Mouse (Mus musculus) kidney, postnatal 36 days (tissue): ENCODE measurements around the gene Btbd11.

Source experiments
- DNase-seq, 2 experiments: peaks; one replicate each; pipeline ENCODE4 v3.0.0; 2021 to 2022; ENCODE audit warnings: mixed read lengths in 2 of 2

The Btbd11 gene

DNA sequence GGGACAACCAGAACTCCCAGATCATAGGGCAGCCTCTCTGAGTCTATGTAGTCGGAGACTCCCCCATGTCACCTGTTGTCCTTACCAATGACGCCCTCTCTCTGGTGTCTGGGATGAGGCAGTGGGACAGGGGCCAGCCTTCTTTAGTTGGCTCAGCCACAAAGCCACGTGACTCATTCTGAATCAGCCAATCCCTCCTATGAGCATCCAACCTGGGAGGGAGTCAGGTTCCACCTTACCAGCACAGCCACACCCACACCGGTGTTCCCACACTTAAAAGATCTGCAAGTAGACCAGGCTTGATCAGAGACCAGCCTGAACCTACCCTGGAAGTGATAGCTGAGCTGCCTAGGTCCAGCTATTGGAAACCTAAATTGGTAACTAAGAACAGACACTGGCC lies 141.1 kb downstream of the Btbd11 start:
- DNase-seq: no peak

DNA sequence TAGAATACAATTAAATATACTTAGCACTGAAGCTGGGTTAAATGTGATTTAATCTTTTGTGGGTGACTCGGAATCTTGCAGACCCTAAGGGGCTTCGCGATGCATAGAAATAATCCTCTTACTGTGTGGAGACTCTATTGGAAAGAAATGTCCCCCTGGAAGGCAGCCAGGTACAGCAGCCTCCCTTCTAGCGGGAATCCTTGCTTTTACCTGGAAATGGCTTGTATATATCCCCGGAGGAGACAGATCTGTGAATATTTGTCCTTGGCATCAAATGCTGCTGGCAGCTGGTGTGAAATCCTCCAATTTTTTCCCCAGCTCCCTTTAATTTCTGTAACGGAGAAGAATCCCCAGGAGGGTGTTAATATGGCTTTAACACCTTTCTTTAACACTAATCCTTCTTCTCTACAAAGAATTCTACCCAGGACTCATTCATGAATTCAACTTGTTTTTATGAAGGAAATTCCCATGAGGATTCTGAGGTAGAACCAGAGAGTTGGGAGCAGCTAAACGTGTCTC lies 146.6 kb downstream of the Btbd11 start:
- DNase-seq: no peak

DNA sequence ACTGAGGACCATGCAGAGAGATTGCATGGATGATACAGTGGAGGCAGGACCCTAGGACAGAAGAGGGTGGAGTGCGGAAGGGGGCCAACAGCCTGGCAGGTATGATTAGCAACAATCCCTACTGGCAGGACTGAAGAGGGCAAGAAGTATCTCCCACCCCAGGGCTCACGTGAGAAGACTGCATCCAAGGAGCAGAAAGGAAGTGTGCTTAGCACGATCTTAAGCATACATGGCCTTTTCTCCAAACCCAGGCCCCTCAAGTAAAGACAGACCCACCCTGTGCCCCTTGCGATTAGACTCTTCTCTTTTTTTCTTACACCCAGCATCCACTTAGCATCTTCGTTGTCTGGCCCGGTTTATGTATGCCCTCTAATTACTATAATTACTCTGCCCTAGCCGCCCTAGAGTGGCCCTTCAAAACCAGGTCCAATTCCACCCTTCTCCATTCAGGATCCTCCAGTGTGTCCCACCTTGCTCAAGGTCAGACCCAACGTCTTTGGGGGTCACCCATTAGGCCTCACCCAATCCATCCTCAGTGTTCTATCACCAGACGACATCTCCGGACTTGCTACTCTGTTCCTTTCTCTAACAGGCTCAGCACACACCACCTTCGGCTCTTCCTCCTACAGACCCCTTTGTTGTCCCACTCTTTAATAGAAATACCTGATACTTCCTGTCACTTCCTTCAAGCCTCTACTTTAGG lies 151.6 kb downstream of the Btbd11 start:
- DNase-seq: no peak

DNA sequence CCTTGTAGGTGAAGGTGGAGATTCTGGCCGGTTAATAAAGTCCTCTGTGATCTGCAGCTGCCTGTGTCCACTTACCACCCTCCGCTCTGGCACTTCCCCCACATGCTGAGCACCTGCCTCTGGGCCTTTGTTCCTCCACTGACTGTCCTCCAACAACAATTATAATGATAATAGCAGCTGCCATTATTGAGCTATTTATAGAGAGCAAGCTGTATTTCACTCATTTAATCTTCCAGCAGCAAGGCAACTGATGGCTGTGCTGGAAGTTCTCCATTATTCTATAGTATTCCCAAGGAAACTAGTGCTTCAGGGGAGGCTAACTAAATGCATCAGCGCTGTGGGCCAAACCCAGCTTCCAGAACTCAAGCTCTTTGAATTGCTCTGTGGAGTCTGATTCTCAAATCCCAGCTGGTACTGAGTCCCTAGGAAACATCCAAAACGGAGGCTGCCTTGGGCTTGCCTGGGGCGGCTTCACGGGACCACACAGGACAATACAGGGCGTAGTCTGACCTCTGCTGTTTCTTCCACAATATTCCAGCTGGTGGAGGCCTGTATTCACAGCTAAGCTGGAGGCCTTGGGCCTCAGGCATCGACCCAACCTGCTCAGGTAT lies 153.0 kb downstream of the Btbd11 start:
- no peak for DNase-seq

DNA sequence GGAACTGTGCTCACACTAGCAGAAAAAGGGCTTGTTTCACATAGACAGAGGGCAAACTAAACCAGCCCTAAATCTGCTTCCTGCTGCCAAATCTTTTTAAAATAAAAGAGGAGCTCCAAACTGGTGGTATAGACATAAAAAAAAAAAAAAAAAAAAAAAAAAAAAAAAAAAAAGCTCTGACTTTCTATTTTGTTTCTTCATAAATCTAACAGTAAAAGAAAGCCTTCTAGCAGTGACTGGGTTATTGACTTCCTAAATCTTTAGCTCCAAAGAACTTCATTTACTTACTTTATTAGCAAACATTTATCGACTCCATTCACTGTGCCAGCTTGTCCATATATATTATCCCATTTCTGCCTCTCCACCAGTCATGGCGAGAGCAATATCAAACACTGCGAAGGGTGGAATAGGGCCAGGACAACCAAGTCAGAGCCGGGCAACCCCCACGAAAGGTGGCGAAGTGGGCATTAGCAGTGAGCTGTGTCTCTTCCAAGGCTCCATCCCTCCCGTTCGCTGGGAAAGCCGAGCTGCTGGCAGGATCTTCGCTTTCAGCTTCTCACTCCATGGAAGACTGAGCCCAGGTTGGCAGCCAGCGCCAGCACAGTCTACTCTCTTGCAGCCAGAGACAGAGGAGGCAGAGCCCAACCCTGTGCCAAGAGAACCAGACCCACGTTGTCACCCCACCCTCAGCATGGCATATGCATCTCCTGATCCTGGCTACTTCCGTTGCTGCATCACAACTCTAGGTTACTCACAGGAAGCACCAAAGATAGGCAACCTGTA lies 153.9 kb downstream of the Btbd11 start:
- DNase-seq: no peak

DNA sequence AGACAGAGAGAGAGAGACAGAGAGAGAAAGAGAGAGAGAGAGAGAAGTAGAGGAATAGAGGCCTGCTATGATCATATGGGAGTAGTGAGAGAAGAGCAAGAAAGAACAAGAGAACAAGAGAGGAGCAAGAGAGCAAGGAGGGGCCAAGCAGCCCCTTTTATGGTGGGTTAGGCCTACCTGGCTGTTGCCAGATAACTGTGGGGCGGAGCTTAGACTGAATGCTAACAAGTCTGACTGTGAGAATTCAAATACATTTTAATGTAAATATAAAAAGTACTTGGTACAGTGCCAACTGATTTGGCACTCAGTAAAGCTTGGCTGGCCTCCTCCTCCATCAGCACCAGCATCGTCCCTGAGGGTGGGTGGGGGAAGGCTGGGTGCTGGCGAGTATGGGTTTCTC lies 154.9 kb downstream of the Btbd11 start:
- DNase-seq: no peak

DNA sequence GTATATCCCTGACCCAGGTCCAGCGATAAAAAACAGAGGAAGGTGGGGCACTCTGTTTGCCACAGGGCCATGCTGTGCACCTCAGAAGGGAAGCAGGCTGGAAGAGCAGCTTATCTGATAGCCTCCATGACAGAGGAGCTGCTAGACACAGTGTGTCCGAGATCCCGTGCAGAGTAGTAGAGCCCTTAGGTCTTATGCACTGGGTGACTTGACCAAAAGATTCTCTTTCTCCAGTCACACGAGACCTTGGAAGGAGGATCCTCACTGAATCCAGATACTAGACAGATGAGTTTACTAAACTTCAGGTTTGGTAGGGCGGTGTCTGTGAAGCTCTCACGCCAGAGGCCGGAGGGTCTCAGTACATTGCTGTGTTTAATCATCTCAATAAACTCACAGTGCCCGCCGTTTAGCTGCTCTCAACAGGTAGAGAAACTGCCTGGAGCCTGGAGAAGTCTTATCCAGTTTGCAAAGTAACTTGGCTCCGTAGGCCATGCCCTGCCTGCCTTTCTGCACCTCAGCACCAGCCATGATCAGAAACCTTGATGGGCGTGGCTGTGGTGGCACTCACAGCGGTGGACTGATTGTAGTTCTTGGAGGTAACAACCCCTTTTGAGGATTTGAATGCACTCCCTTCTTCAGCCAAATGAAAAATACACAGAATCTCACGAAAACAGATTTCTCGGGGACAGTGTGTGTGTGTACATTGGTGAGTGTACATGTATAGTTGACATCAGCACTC lies 155.4 kb downstream of the Btbd11 start:
- no peak for DNase-seq

DNA sequence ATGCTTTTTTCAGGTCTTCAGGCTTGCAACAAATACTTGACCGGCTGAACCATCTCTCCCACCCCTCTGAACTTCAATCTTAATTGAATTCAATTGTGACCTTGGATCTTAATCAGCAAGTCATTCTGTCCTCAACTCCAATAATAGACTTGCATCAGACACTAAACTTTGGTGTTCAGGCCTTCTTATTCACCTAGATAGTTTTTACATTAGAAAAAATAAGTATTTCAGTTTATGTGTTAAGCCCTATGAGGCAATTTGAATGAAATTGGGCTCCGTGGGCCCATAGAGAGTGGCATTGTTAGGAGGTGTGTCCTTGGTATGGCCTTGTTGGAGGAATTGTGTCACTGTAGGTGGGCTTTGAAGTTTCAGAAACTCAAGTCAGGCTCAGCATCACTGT lies 156.7 kb downstream of the Btbd11 start:
- no peak for DNase-seq

DNA sequence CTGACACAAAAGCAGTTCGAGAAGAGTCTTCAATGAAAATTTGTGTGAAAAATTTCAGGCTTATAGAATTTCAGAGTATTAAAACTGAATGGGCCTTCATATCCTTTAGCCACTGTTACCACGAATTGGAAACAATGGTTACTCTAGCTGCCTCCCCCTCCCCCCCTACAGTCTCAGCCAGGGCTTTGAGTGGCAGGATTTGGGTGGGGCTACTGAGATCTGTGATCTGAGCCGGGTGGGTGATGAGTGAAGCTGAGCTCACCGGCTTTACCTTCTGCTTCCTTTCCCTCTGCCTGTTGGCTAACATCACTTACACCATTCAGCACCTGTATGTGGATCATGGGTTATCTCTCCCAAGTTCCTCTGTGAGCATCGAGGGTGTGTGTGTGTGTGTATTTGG lies 158.4 kb downstream of the Btbd11 start:
- no peak for DNase-seq

DNA sequence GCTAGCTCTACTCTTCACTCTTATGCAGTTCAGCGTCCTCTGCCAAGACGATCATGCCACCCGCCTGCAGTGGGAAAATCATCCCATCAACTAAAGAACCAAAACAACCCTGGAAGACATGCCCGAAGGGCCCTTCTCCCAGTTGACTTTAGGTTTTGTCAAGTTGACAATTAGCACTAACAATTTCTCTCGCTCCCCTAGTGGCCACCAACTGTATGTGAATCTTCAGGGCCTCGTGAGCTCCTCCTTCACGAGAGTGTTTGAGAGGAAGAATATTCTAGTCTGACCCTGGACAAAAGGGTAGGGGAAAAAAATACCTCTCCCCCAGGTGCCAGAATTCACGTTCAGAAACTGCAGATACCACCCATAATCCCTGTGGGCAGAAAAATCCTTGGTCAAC lies 168.6 kb downstream of the Btbd11 start:
- DNase-seq: no peak

DNA sequence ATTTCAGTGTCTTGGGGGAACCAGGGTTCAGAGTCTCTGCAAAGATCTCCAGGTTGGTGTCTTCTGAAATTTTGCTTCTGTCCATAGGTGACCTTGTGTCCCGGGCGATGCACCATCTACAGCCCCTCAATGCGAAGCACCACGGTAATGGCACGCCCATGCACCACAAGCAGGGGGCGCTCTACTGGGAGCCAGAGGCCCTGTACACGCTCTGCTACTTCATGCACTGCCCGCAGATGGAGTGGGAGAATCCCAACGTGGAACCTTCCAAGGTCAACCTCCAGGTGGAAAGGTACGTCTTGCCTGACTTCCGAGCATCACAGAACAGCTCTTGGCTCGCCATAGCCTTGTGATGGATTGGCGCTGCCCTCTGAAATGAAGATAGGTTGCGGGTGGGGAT lies 174.8 kb downstream of the Btbd11 start:
- no peak for DNase-seq

DNA sequence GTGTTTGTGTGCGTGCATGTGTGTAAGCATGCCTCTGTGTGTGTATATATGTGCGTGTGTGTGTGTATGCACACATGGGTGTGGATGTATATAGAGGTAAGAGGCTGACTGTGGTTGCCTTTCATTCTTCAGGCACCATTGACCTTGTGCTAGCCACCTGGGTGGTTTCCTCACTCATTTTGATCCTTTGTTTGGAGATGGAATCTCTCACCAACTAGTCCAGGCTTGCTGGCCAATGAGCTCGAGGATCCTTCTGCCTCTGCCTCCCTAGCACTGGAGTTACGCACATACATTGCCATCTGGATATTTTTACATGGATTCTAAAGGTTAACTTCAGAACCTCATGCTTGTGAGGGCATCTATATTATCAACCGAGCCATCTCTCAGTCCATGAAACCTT lies 184.8 kb downstream of the Btbd11 start:
- DNase-seq: no peak

DNA sequence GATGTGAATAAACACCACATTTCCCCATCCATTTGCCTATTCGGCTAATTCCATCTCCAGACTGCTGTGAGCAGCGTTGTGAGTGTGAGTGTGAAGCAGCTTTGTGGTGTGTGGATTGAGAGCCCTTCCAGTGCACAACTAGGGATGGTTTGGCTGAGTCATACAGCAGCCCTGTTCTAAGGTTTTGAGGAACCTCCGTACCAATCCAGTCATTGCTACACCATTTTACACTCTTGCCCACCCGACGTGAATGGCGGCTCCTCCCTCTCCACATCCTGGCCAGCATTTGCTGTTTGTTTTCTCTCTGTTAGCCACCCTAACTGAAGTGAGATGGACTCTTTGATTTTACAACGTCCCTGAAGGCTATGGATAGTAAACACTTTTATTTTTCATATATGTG lies 186.0 kb downstream of the Btbd11 start:
- no peak for DNase-seq

DNA sequence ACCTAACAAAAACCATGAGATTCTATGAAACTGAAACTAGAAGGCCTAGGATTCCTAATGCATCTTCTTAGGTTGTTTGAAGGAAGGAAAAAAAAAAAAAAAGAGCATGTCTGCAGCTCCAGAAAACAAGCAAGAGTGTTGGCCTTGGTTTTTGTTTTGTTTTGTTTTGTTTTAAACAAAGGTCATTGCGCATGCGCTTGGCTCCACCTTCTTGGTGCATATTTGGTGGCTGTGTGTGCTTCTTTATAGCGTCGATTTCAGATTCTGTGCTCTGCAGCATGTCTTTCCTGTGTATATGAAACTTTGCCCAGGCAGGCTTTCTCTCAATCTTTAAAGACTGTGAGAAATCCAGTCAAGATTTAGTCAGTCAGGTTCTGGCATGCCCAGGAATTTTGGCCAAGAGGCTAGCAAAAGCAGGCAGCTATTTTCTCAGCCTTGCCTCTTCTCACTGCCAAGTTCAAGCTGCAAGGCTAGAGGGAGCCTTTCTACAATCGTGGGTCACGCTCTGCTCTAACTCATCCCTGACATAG lies 191.3 kb downstream of the Btbd11 start:
- DNase-seq: no peak

DNA sequence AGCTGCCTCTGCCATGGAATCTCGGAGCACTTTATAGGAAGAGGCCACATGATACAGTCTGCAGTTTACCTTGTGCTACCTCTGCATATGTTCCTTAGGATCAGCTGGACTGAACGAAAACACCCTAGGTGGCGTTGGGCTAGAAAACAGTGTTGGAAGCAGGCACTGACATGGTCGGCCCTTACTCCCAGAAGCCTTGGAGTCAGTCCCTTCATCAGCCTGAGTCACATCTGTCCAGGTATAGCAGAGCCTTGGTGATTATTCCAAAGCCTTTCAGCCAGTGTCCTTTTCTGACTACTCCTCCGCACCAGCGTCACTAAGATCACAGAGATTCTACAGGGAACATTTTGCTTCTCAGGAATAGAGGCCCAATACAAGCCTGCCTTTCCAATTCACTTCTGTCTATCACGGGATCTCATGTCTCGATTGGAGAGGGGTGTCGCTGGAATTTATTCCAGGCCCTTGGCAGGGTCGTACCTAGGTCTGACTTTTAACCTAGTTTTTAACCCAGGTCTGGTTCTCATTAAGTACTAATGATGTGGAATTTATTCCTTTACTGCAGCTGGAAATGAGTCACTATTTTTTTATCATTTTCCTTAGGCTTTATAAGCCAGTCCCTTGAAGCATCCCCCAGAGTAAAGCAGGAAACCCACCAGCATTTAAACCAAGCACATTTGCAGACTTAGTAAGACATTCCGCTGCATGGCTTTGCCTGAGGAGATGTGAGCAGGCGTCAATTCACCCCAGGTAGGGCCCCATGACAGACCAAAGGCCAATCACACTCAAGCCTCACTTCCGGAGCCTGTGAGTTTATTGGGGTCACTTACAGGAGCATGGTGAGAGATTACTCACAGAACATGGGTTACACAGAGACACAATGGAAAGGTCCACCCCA lies 192.2 kb downstream of the Btbd11 start:
- no peak for DNase-seq

DNA sequence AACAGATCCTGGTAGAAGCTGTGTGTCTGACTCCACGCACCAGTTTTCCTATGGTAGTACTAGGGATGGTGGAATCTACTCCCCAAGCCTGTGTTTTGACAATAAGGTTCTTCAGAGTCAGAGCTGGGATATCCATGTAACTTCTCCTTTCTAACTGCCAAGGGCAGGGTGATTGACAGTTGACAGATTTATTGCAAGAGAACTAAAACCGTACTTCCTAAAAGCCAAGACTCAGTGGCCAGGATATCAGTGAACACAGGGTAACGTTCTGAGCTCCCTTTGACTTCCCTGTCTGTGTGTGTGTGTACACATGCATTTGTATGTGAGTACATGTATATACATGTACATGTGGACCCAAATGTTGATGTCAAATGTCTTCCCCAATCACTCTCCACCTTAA lies 201.1 kb downstream of the Btbd11 start:
- no peak for DNase-seq

DNA sequence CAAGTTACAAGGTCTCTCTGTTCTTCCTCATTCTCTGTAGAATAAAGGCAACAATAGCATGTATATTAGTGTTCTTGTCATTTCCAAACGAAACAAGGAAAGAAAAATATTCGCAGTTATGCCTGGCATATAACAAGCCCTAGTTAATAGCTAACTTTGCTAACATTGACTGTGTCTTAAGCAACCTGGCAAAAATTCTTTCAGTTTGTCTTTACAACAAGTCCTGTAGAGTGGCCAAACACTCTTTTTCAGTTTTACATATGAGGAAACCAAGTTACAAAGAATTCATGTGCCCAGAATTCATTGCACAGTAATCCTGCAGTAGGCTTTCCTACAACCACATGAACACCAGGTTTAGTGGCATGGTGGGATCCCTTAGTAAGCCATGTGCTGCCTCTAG lies 203.4 kb downstream of the Btbd11 start:
- no peak for DNase-seq

DNA sequence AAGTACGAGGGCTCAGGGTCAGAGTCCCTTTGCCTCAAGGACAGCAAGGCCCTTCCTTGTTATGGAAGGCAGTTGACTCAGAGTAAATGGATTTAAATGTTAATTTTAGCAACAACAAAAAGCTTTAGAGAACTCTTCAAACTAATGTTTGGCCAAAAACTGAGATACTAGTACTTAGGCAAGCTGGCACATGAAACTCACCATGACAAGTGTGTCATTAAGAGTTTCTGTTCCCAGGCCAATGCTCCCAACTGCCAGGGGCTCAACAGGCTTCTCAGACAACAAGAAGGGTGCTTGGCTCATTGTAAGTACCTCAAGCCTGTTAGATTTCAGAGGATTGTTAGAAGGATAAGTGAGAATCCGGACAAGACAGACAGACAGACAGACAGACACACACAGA lies 204.7 kb downstream of the Btbd11 start:
- DNase-seq: no peak

DNA sequence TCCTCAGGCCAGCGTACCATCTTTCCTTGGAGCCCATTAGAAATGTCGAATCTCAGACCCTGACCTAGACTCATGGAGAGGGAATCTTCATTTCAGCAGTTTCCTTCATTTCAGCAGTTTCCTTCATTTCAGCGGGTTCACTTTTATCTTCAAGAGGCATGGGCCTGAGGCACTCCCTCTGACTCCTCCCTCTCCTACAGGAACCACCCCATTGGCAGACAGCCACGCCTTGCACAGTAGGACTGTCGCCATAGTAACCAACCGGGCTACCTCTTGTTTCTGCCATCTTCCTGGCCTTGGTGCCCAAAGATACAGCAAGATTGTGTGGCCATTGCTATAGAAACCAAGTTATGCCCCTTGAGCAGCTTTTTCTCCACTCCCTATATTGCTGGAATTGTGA lies 205.4 kb downstream of the Btbd11 start:
- no peak for DNase-seq

DNA sequence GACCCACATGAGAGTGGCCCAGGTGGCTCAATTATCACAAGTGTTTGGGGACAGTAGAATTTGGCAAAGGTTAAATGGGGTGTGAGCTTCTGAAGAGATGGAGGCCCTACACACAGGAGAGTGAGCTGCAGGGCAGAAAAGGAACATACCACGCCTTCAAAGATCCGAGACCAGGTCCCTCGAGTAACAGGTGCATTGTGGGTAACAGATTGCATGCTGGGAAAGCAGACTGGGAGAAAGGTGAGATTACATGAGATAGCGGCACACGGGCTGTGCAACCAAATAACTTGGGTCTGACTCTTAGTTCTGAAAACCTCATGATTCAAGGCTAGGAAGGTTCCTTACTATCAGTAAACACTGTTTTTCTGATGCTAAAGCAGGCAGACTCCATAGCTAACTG lies 209.7 kb downstream of the Btbd11 start:
- no peak for DNase-seq

DNA sequence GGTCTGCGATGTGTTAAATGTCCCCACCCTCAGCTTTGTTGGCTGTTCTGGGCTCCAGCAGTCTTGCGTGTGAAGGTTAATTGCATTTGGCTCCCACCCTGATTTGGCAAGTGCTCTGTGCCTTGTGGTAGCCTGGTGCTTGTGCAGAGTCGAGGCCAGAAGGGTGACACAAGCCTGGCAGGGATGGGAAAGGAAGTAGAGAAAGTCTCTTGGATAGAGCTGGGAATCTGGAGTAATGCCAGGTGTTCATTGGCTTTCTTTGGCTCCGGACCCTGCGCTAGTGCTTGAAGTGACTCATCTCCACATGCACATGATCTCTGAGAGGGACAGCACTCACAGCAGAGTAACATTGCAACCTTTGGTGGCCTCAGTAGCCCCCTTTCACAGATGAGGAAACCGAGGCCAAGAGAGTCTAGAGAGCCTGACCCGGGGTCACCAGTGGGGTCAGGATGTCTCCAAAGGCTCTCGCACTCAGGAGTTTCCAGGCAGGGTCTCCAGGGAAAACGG lies 211.5 kb downstream of the Btbd11 start:
- DNase-seq: peak in 1 of 2 experiments; percentile 13
